Mouse (Mus musculus) liver, embryonic 12.5 days (tissue): ENCODE results near the gene Gas2l3. TPM values are rescaled to one million over a fixed set of nuclear protein-coding genes. Genes with fewer than 3 reads are reported as not detected.

Experiments
- ATAC-seq: fragments of 200-750 bp; cut with Nextera tagmentation; 2 replicates; pipeline ENCODE4 v1.8.0; 2017; ENCODE audit warnings: moderate number of reproducible peaks, mild to moderate bottlenecking, moderate library complexity
- H3K27ac ChIP-seq: fragments of 300-500 bp; sonication (generic); 2 replicates; pipeline ENCODE4 v1.5.1; 2016; ENCODE audit warnings: mild to moderate bottlenecking
- H3K27me3 ChIP-seq: fragments of 300-500 bp; sonication (generic); replicated peaks from 2 replicates; pipeline ENCODE4 v1.6.1; 2016; ENCODE audit warnings: mild to moderate bottlenecking, moderate library complexity
- H3K36me3 ChIP-seq: fragments of 300-500 bp; sonication (generic); 2 replicates; pipeline ENCODE4 v1.6.1; 2016; ENCODE audit warnings: mild to moderate bottlenecking, moderate library complexity
- H3K4me1 ChIP-seq: fragments of 300-500 bp; sonication (generic); 2 replicates; pipeline ENCODE4 v1.6.1; 2016
- H3K4me2 ChIP-seq: fragments of 300-500 bp; sonication (generic); 2 replicates; pipeline ENCODE4 v1.6.1; 2016; ENCODE audit warnings: mild to moderate bottlenecking, moderate library complexity
- H3K4me3 ChIP-seq: fragments of 300-500 bp; sonication (generic); 2 replicates; pipeline ENCODE4 v1.5.1; 2016; ENCODE audit warnings: mild to moderate bottlenecking, moderate library complexity
- H3K9ac ChIP-seq: fragments of 300-500 bp; sonication (generic); 2 replicates; pipeline ENCODE4 v1.6.1; 2016; ENCODE audit warnings: mild to moderate bottlenecking, moderate library complexity
- H3K9me3 ChIP-seq: fragments of 300-500 bp; sonication (generic); replicated peaks from 2 replicates; pipeline ENCODE4 v1.6.1; 2016; ENCODE audit warnings: mild to moderate bottlenecking, moderate library complexity
- WGBS: fragments of 180-500 bp; shearing (Covaris S2); methylation state at CpG from one replicate; pipeline ENCODE4 v1.1.7; 2016; ENCODE audit not compliant: insufficient replicate concordance; 5-methylcytosine and 5-hydroxymethylcytosine counted together
- polyA plus RNA-seq: library from polyadenylated mRNA; unstranded; fragments of >200 nt; fragmentation: Nextera tagmentation; extraction: Ambion mirVana; gene quantifications from 2 replicates; pipeline ENCODE4 v1.2.1, GENCODE M21; 2016

The Gas2l3 gene
- polyA plus RNA-seq, 1 experiment from 2014 or later = 6.7 TPM

- no peaks in the 10 kb centered on the region for H3K36me3 ChIP-seq
- H3K4me3 ChIP-seq = no peak overlapping the region
- H3K9me3 ChIP-seq = no peaks in the 10 kb centered on the region
- H3K4me1 ChIP-seq = no peaks in the 10 kb centered on the region
- no peak overlapping the region for H3K4me2 ChIP-seq
- H3K9ac ChIP-seq = no peak overlapping the region
- 65% methylated on average over 7 of the region's 7 CpGs for WGBS
- H3K27ac ChIP-seq = no peak overlapping the region
- ATAC-seq = no peak
- no peaks in the 10 kb centered on the region for H3K27me3 ChIP-seq
These were observed 27.0 kb upstream of the Gas2l3 start for GRCm38 (mm10) chr10:89470596-89471353.

- H3K4me1 ChIP-seq = peaks cover 4% of the 10 kb centered on the region; the same call in 1 of the 2 replicates
These were observed 21.1 kb upstream of the Gas2l3 start for GRCm38 (mm10) chr10:89464760-89465405.

DNA sequence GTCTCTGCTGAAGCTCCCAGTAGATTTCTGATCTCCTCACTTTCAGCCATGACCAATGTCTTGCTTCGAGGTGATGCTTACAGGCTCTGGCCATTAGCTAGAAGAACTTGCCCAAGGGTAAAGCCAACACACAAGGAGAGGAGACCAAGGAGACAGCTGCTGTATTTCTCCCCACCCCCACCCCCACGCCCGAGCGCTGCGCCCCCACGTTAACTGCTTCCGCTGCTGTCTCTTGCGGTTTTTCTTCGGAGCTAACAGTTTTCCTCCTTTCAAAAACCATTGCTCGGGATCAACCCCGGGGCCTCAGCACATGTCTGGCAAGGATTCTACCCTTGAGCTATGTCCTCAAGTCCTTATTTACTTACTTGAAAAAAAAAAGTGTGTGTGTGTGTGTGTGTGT lies 19.1 kb upstream of the Gas2l3 start:
- ATAC-seq = no peak
- Histone ChIP-seq H3K9me3 (no peaks in the 10 kb centered on the region), H3K9ac (no peak overlapping the region), H3K36me3 (no peaks in the 10 kb centered on the region), H3K27ac (no peak overlapping the region), H3K4me2 (peak overlapping the region; percentile 17; the same call in 1 of the 2 replicates), H3K4me1 (peaks cover 4% of the 10 kb centered on the region; the same call in 1 of the 2 replicates), H3K4me3 (no peak overlapping the region), H3K27me3 (no peaks in the 10 kb centered on the region)
- WGBS = 46% methylated on average over 11 of the region's 11 CpGs

More at GRCm38 (mm10) chr10:89464760-89465405, 21.1 kb upstream of the Gas2l3 start:
- WGBS = 63% methylated on average over 4 of the region's 4 CpGs
- H3K9me3 ChIP-seq = no peaks in the 10 kb centered on the region
- no peaks in the 10 kb centered on the region for H3K36me3 ChIP-seq
- no peaks in the 10 kb centered on the region for H3K27me3 ChIP-seq
- no peak for ATAC-seq
- no peak overlapping the region for H3K4me3 ChIP-seq
- no peak overlapping the region for H3K4me2 ChIP-seq
- no peak overlapping the region for H3K9ac ChIP-seq
- H3K27ac ChIP-seq = no peak overlapping the region

GRCm38 (mm10) chr10:89461856-89462507 lies 18.2 kb upstream of the Gas2l3 start:
- Histone ChIP-seq H3K27me3 (no peaks in the 10 kb centered on the region), H3K4me1 (peaks cover 4% of the 10 kb centered on the region; the same call in 1 of the 2 replicates), H3K27ac (no peak overlapping the region), H3K36me3 (no peaks in the 10 kb centered on the region), H3K9ac (no peak overlapping the region), H3K4me3 (no peak overlapping the region), H3K4me2 (peak overlapping the region; percentile 50), H3K9me3 (no peaks in the 10 kb centered on the region)
- peak; percentile 52 for ATAC-seq
- WGBS = 20% methylated on average over 14 of the region's 14 CpGs

- Histone ChIP-seq H3K4me1 (peaks cover 4% of the 10 kb centered on the region; the same call in 1 of the 2 replicates), H3K4me3 (no peak overlapping the region), H3K27ac (no peak overlapping the region), H3K36me3 (no peaks in the 10 kb centered on the region), H3K4me2 (no peak overlapping the region), H3K27me3 (no peaks in the 10 kb centered on the region), H3K9ac (no peak overlapping the region), H3K9me3 (no peaks in the 10 kb centered on the region)
- ATAC-seq = no peak
- WGBS = 85% methylated on average over 11 of the region's 11 CpGs
These were observed 17.2 kb upstream of the Gas2l3 start for GRCm38 (mm10) chr10:89460972-89461371.

DNA sequence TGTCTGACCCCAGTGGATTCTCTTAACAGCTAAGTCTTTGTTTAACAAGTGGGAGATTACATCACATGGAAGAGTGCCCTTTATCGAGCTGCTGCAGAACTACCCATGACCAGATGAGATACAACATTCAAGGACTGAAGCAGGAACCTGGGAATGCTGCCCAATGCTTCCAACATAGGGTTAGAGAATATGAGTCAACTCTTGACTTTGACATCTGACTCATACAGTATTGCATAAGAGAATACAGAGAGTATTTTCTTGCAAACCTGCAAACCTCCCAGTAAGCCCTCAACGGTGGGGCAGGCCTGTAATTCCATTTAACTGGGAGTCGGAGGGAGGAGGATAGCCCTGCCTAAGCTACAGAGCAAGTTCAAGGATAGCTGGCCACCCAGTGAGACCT lies 15.0 kb upstream of the Gas2l3 start:
- Histone ChIP-seq H3K27me3 (no peaks in the 10 kb centered on the region), H3K4me1 (peaks cover 2% of the 10 kb centered on the region; the same call in 1 of the 2 replicates), H3K9ac (no peak overlapping the region), H3K9me3 (no peaks in the 10 kb centered on the region), H3K4me3 (no peak overlapping the region), H3K27ac (no peak overlapping the region), H3K36me3 (no peaks in the 10 kb centered on the region), H3K4me2 (no peak overlapping the region)
- 59% methylated on average over 3 of the region's 3 CpGs for WGBS
- ATAC-seq = no peak

GRCm38 (mm10) chr10:89453794-89454193 lies 10.0 kb upstream of the Gas2l3 start:
- Histone ChIP-seq H3K4me3 (no peak overlapping the region), H3K27ac (no peak overlapping the region), H3K9me3 (no peaks in the 10 kb centered on the region), H3K4me1 (peaks cover 6% of the 10 kb centered on the region; the same call in 1 of the 2 replicates), H3K4me2 (peak overlapping the region; percentile 36; the same call in 1 of the 2 replicates), H3K9ac (no peak overlapping the region), H3K27me3 (no peaks in the 10 kb centered on the region), H3K36me3 (no peaks in the 10 kb centered on the region)
- WGBS = 44% methylated on average over 3 of the region's 3 CpGs
- ATAC-seq = no peak

DNA sequence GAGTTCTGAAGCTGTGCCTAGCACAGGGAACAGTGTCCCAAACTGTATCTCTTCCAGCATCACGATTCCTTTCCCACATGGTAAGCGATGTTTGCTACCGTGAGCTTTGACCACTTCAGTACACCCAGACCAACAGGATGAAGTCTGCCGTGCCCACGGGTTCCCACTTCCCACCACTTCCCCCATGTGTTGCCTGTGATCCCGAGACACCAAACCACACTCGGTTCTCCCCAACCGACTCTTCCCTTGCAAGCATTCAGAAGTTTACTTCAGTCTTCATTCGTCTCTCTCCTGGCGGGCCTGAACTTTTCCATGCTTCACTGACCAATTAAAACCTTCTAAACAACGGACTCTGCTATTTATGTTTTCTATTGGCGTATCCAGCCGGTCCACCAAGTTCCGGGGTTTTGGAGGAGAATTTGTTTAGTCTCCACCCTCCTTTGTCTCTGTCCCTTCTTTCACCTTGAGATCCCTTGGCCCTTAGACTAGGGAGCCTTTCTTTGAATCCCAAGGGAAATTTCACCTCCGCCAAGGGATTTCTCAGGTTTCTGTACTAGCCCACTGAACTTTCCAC lies 9.4 kb upstream of the Gas2l3 start:
- Histone ChIP-seq H3K4me3 (no peak overlapping the region), H3K27me3 (no peaks in the 10 kb centered on the region), H3K4me2 (peak overlapping the region; percentile 36; the same call in 1 of the 2 replicates), H3K9ac (no peak overlapping the region), H3K4me1 (peaks cover 6% of the 10 kb centered on the region; the same call in 1 of the 2 replicates), H3K36me3 (no peaks in the 10 kb centered on the region), H3K9me3 (no peaks in the 10 kb centered on the region), H3K27ac (no peak overlapping the region)
- no peak for ATAC-seq
- 26% methylated on average over 15 of the region's 15 CpGs for WGBS

DNA sequence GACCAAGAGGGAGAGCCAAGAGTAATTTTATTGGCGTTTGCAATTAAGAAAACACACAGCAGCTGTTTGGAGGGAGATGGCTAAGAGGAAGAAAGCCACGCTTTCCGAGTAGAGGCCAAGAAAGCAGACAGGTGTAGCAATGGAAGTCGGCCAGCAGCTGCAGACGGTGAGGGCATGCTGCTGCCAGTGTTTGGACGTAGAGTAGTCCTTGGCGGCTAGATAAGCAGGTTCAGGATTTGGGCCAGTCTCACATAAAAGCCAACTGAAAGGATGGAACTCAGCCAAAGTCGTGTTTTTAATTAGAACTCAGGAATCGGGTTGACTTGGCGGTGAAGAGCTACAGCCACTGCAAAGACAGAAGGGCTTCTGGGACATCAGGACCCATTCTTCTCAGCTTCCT lies 6.6 kb upstream of the Gas2l3 start:
- Histone ChIP-seq H3K27me3 (no peaks in the 10 kb centered on the region), H3K9me3 (no peaks in the 10 kb centered on the region), H3K4me1 (peaks cover 6% of the 10 kb centered on the region; the same call in 1 of the 2 replicates), H3K4me3 (no peak overlapping the region), H3K4me2 (no peak overlapping the region), H3K9ac (no peak overlapping the region), H3K27ac (no peak overlapping the region), H3K36me3 (no peaks in the 10 kb centered on the region)
- WGBS = 72% methylated on average over 10 of the region's 10 CpGs
- no peak for ATAC-seq

DNA sequence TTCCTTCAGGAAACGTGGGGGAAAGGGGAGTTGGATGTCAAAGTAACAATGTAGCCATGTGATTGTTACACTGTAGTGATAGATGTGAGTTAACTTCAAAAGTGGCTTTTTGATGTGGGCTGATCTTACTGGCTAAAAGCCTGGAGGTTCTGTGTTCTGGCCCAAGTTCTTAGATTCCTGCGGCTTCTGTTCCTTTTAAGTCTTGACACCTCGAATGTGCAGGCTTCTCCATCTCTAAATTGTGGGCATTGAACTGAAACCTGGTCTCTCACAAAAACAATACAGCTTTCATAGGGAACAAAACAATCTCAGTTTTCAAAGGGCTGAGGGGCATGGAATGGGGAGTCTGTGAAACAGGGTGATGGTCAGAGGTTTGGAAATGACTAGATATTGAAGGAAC lies 614 bp upstream of the Gas2l3 start:
- peak overlapping the region; percentile 84 for H3K4me2 ChIP-seq
- peaks cover 24% of the 10 kb centered on the region for H3K4me1 ChIP-seq
- H3K36me3 ChIP-seq = peaks cover 8% of the 10 kb centered on the region
- H3K9ac ChIP-seq = peak overlapping the region; percentile 64
- H3K27ac ChIP-seq = peak overlapping the region; percentile 67
- 36% methylated on average over 3 of the region's 3 CpGs for WGBS
- ATAC-seq = no peak
- H3K27me3 ChIP-seq = no peaks in the 10 kb centered on the region
- H3K9me3 ChIP-seq = 0 out of 2 replicates have a peak, but pooled peaks cover 4% of the 10 kb centered on the region
- H3K4me3 ChIP-seq = peak overlapping the region; percentile 77

DNA sequence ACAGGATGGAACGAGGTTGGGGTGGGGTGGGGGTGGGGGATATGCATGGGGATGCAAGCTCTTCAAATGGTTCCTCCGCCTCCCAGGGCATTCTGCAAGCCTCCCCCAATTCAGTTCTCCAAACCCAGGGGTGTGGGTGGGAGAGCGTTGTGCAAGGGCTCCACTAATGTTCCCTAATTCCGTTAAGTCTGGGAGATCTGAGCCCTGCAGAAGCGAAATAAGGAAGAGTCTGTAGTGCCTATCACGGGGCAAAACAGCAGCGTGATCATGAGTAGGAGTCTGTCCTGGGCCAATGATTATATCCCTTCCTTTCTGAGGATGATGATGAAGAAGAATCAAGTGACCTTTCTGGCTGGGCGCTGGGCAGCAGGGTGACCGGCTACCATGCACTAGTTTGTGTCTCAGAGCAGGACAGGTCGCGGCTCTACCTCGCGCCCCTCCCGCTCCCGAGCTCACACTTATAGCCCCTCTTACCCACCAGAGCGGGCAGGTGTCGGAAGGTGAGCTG lies 598 bp downstream of the Gas2l3 start:
- peak overlapping the region; percentile 77 for H3K4me3 ChIP-seq
- 0% methylated on average over 17 of the region's 17 CpGs for WGBS

More for the DNA sequence above, 598 bp downstream of the Gas2l3 start:
- peak overlapping the region; percentile 84 for H3K4me2 ChIP-seq
- H3K36me3 ChIP-seq = peaks cover 11% of the 10 kb centered on the region
- peak overlapping the region; percentile 77 for H3K27ac ChIP-seq
- ATAC-seq = peak; percentile 50
- peak overlapping the region; percentile 69 for H3K9ac ChIP-seq
- H3K9me3 ChIP-seq = 0 out of 2 replicates have a peak, but pooled peaks cover 4% of the 10 kb centered on the region
- H3K4me1 ChIP-seq = peaks cover 28% of the 10 kb centered on the region
- H3K27me3 ChIP-seq = no peaks in the 10 kb centered on the region
